Mouse (Mus musculus) C2C12 (cell line): ENCODE results near the gene Exoc3l. TPM values are rescaled to one million over a fixed set of nuclear protein-coding genes. Genes with fewer than 3 reads are reported as not detected.

ENCODE experiments used
- H3K27me3 ChIP-seq: one replicate; pipeline ENCODE4 v1.6.1; 2011; ENCODE audit not compliant: control insufficient read depth, insufficient read depth, insufficient read length
- H3K36me3 ChIP-seq: one replicate; pipeline ENCODE4 v1.6.1; 2011; ENCODE audit not compliant: control insufficient read depth, insufficient read depth
- H3K4me3 ChIP-seq: one replicate; pipeline ENCODE4 v1.5.1; 2011; ENCODE audit warnings: mild to moderate bottlenecking, control low read depth; ENCODE audit not compliant: poor library complexity, insufficient read depth, severe bottlenecking
- H3K79me2 ChIP-seq: one replicate; pipeline ENCODE4 v1.6.1; 2011; ENCODE audit not compliant: control insufficient read depth, insufficient read depth
- H3K79me3 ChIP-seq: one replicate; pipeline ENCODE4 v1.6.1; 2011; ENCODE audit warnings: low read depth, control low read depth
- H3ac ChIP-seq: one replicate; pipeline ENCODE3; 2011; ENCODE audit warnings: low read depth; ENCODE audit not compliant: control insufficient read depth, insufficient read length
- CEBPB ChIP-seq: IDR thresholded peaks from one replicate; pipeline ENCODE4 v1.6.1; 2011; ENCODE audit warnings: low read depth, mild to moderate bottlenecking, control low read depth, moderate library complexity
- CTCF ChIP-seq: IDR thresholded peaks from one replicate; pipeline ENCODE4 v1.5.1; 2011; ENCODE audit not compliant: control insufficient read depth, insufficient read depth, insufficient read length
- FOSL1 ChIP-seq: IDR thresholded peaks from one replicate; pipeline ENCODE4 v1.8.0; 2011; ENCODE audit warnings: mild to moderate bottlenecking, low read length; ENCODE audit not compliant: poor library complexity, insufficient read depth, severe bottlenecking
- MAX ChIP-seq: IDR thresholded peaks from one replicate; pipeline ENCODE4 v1.6.1; 2011; ENCODE audit warnings: mild to moderate bottlenecking, control low read depth
- MYOD1 ChIP-seq: IDR thresholded peaks from one replicate; pipeline ENCODE4 v1.6.1; 2011; ENCODE audit warnings: low read depth; ENCODE audit not compliant: control insufficient read depth, insufficient read length
- MYOG ChIP-seq: IDR thresholded peaks from one replicate; pipeline ENCODE4 v1.6.1; 2011; ENCODE audit not compliant: control insufficient read depth, insufficient read length; ENCODE audit errors: extremely low read depth
- USF1 ChIP-seq: IDR thresholded peaks from one replicate; pipeline ENCODE4 v1.6.1; 2011; ENCODE audit warnings: low read depth, mild to moderate bottlenecking, control low read depth, moderate library complexity
- polyA plus RNA-seq: library from polyadenylated mRNA; unstranded; fragments of >200 nt; fragmentation: generic; extraction: Trizol; gene quantifications from one replicate; pipeline ENCODE4 v1.2.1, GENCODE M21; 2012; ENCODE audit warnings: missing spikeins

Exoc3l gene
- polyA plus RNA-seq, 1 experiment, result 0.97 TPM

DNA sequence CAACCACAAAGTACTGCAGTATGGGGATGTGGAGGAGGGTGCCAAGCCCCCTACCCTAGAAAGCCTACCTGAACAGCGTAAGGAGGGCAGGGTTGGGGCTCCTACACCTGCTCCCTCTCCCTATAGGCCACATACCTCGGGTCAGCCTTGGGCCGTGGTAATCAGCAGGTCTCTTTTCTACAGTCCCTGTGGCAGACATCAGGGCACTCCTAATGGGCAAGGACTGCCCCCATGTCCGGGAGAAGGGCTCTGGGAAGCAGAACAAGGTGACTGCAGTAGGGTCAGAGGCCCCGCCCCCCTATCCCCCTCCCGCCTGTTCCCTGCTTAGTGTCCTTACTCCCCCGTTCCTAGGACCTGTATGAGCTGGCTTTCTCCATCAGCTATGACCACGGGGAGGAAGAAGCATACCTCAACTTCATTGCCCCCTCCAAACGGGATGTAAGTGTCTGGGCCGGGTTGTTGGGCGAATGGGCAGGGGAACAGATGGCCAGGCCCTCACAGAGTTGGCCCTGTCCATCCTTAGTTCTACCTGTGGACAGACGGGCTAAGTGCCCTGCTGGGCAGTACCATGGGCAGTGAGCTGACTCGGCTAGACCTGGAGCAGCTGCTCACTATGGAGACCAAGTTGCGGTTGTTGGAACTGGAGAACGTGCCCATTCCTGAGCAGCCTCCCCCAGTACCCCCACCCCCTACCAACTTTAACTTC is 13.4 kb upstream of the Exoc3l start:
- H3K79me3 ChIP-seq, result no peaks in the 10 kb centered on the region
- no peak for TF ChIP-seq MYOG
- no peak for TF ChIP-seq CTCF
- TF ChIP-seq USF1, result no peak
- TF ChIP-seq FOSL1, result no peak
- no peak for TF ChIP-seq MYOD1
- no peak for TF ChIP-seq MAX
- TF ChIP-seq CEBPB, result no peak
- no peaks in the 10 kb centered on the region for H3K27me3 ChIP-seq
- H3ac ChIP-seq, result no peak overlapping the region
- no peaks in the 10 kb centered on the region for H3K79me2 ChIP-seq
- no peak overlapping the region for H3K4me3 ChIP-seq
- peaks cover 54% of the 10 kb centered on the region for H3K36me3 ChIP-seq

GRCm38 (mm10) chr8:105308428-105308827 is 12.5 kb upstream of the Exoc3l start:
- Histone ChIP-seq H3K79me2 (no peaks in the 10 kb centered on the region), H3ac (no peak overlapping the region), H3K79me3 (no peaks in the 10 kb centered on the region), H3K36me3 (peaks cover 59% of the 10 kb centered on the region), H3K4me3 (no peak overlapping the region), H3K27me3 (no peaks in the 10 kb centered on the region)
- TF ChIP-seq MAX, result no peak
- TF ChIP-seq MYOG, result no peak
- no peak for TF ChIP-seq MYOD1
- TF ChIP-seq USF1, result no peak
- TF ChIP-seq CEBPB, result no peak
- TF ChIP-seq FOSL1, result no peak
- TF ChIP-seq CTCF, result no peak

DNA sequence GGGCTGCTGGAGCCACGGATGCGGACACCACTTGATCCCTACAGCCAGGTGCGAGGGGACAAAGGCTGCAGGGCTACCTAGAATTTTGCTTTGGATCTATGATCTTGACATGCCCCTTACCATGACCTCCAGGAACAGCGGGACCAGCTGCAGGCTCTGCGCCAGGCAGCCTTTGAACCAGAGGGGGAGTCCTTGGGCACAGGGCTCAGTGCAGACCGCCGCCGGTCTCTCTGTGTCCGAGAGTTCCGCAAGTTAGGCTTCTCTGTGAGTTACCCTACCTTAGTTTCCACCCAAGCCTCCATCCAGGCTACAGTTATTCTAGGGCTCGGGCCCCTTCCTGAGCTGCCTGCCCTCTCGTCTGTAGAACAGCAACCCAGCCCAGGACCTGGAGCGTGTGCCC is 11.8 kb upstream of the Exoc3l start:
- Histone ChIP-seq H3K4me3 (no peak overlapping the region), H3K79me3 (peaks cover 3% of the 10 kb centered on the region), H3K27me3 (no peaks in the 10 kb centered on the region), H3ac (no peak overlapping the region), H3K36me3 (peaks cover 65% of the 10 kb centered on the region), H3K79me2 (peaks cover 3% of the 10 kb centered on the region)
- TF ChIP-seq CEBPB (no peak), MAX (no peak), MYOD1 (no peak), FOSL1 (no peak)

GRCm38 (mm10) chr8:105306146-105306691 is 10.3 kb upstream of the Exoc3l start:
- Histone ChIP-seq H3K4me3 (no peak overlapping the region), H3ac (no peak overlapping the region), H3K79me2 (peaks cover 16% of the 10 kb centered on the region), H3K27me3 (no peaks in the 10 kb centered on the region), H3K36me3 (peaks cover 70% of the 10 kb centered on the region), H3K79me3 (peaks cover 4% of the 10 kb centered on the region)
- no peak for TF ChIP-seq USF1
- TF ChIP-seq MYOD1, result no peak
- no peak for TF ChIP-seq CEBPB
- no peak for TF ChIP-seq MAX
- TF ChIP-seq MYOG, result no peak
- TF ChIP-seq FOSL1, result no peak
- TF ChIP-seq CTCF, result no peak

GRCm38 (mm10) chr8:105305211-105306145 is 9.6 kb upstream of the Exoc3l start, which contains the start of gene Elmo3:
TSS of gene Elmo3 (plus strand) at chr8:105305601.
- Histone ChIP-seq H3K79me2 (peaks cover 24% of the 10 kb centered on the region), H3ac (no peak within 1 kb of the TSS), H3K36me3 (peaks cover 71% of the 10 kb centered on the region), H3K27me3 (no peaks in the 10 kb centered on the region), H3K4me3 (no peak within 1 kb of the TSS), H3K79me3 (peaks cover 4% of the 10 kb centered on the region)
- TF ChIP-seq USF1 (no peak), CEBPB (no peak), CTCF (no peak), MYOG (no peak), MAX (no peak), FOSL1 (no peak)
